Mouse (Mus musculus) bone marrow, adult 2 months (tissue): ENCODE data around the gene 2810408A11Rik. TPM values are rescaled to one million over a fixed set of nuclear protein-coding genes. Genes with fewer than 3 reads are reported as not detected.
A peak's percentile ranks its signal among the peaks of the same experiment; 100 is the strongest.

Experiments
- H3K27ac ChIP-seq: fragments of 200-500 bp; 2 replicates; pipeline ENCODE4 v1.5.1; 2012; ENCODE audit warnings: low read depth, mild to moderate bottlenecking, control low read depth, inconsistent platforms, low read length; ENCODE audit not compliant: control insufficient read depth, poor library complexity, insufficient read depth
- H3K4me1 ChIP-seq: fragments of 200-500 bp; 2 replicates; pipeline ENCODE4 v1.6.1; 2011; ENCODE audit warnings: low read length; ENCODE audit not compliant: control insufficient read depth, insufficient read depth
- H3K4me3 ChIP-seq: fragments of 200-500 bp; replicated peaks from 2 replicates; pipeline ENCODE3; 2011; ENCODE audit warnings: mild to moderate bottlenecking, low read depth, low read length, control low read depth; ENCODE audit not compliant: control insufficient read depth
- CTCF ChIP-seq: fragments of 200-500 bp; IDR thresholded peaks from 2 replicates; pipeline ENCODE4 v1.5.1; 2011; ENCODE audit warnings: low read length, control low read depth; ENCODE audit not compliant: control insufficient read depth, insufficient read depth
- POLR2A ChIP-seq: fragments of 200-500 bp; IDR thresholded peaks from 2 replicates; pipeline ENCODE4 v1.6.1; 2011; ENCODE audit warnings: low read depth, mild to moderate bottlenecking, control low read depth, low read length, borderline replicate concordance; ENCODE audit not compliant: control insufficient read depth
- WGBS: fragments of 180-500 bp; shearing (Covaris S2); methylation state at CpG from one replicate; pipeline ENCODE4 v1.1.7; 2018; 5-methylcytosine and 5-hydroxymethylcytosine counted together
- polyA plus RNA-seq: library from polyadenylated mRNA; stranded (reverse); fragments of >200 nt; gene quantifications from 2 replicates; pipeline ENCODE4 v1.2.4, GENCODE M21; 2011; ENCODE audit warnings: low replicate concordance; ENCODE audit not compliant: missing spikeins, insufficient read depth, insufficient read length

2810408A11Rik gene
- polyA plus RNA-seq, 1 experiment, result 5.6 TPM

GRCm38 (mm10) chr11:69901406-69901846 lies 639 bp upstream of the 2810408A11Rik start:
- TF ChIP-seq POLR2A (peak; percentile 61; the same call in 1 of the 2 replicates), CTCF (no peak)
- under 1% methylated on average over 42 of the region's 42 CpGs for WGBS
- H3K4me1 ChIP-seq, result no peaks in the 10 kb centered on the region; the same call in 1 of the 2 replicates
- peak overlapping the region; percentile 73 for H3K27ac ChIP-seq
- peak overlapping the region; percentile 74 for H3K4me3 ChIP-seq

DNA sequence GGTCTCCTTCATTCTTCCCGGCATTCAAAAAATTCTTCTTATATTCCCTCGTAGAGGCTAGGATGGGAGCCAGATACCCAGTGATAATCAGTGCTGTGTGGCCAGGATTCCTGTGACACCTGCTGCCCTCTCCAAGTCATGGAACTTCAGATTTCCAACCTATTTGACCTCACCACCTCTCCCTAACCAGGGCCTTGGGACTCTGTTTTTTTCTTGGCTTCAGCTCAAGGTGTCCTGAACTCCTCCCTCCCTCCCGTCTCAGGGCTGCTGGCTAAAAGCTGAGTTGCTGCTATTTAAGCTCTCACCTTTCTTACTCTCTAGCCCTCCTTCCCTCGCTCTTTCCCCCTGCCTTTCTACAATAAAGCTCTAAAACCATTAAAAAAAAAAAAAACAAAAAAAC lies 917 bp downstream of the 2810408A11Rik start:
- H3K4me3 ChIP-seq, result no peak overlapping the region
- WGBS, result 36% methylated on average over 4 of the region's 4 CpGs
- H3K4me1 ChIP-seq, result peaks cover 2% of the 10 kb centered on the region; the same call in 1 of the 2 replicates
- no peak overlapping the region for H3K27ac ChIP-seq
- TF ChIP-seq POLR2A (no peak), CTCF (no peak)

GRCm38 (mm10) chr11:69895291-69895690 lies 5.5 kb downstream of the 2810408A11Rik start, which contains the start of gene Acap1:
TSS of gene Acap1 (minus strand) at chr11:69895539.
- Histone ChIP-seq H3K4me1 (peaks cover 4% of the 10 kb centered on the region; the same call in 1 of the 2 replicates), H3K27ac (peak within 1 kb of the TSS; percentile 90), H3K4me3 (peak within 1 kb of the TSS; percentile 64)
- WGBS, result 9% methylated on average over 4 of the region's 4 CpGs
- peak; percentile 14; the same call in 1 of the 2 replicates for TF ChIP-seq POLR2A
- TF ChIP-seq CTCF, result no peak

GRCm38 (mm10) chr11:69894671-69895070 lies 6.1 kb downstream of the 2810408A11Rik start:
- Histone ChIP-seq H3K27ac (peak overlapping the region; percentile 90), H3K4me3 (peak overlapping the region; percentile 64), H3K4me1 (peaks cover 4% of the 10 kb centered on the region; the same call in 1 of the 2 replicates)
- WGBS, result under 1% methylated on average over 5 of the region's 5 CpGs
- TF ChIP-seq POLR2A, result peak; percentile 28; the same call in 1 of the 2 replicates
- peak; percentile 11; the same call in 1 of the 2 replicates for TF ChIP-seq CTCF

- no peak overlapping the region for H3K27ac ChIP-seq
- 57% methylated on average over 4 of the region's 4 CpGs for WGBS
- TF ChIP-seq CTCF, result no peak
- no peak for TF ChIP-seq POLR2A
- peaks cover 4% of the 10 kb centered on the region; the same call in 1 of the 2 replicates for H3K4me1 ChIP-seq
- no peak overlapping the region for H3K4me3 ChIP-seq
Observed at GRCm38 (mm10) chr11:69891482-69891881, 9.3 kb downstream of the 2810408A11Rik start.

DNA sequence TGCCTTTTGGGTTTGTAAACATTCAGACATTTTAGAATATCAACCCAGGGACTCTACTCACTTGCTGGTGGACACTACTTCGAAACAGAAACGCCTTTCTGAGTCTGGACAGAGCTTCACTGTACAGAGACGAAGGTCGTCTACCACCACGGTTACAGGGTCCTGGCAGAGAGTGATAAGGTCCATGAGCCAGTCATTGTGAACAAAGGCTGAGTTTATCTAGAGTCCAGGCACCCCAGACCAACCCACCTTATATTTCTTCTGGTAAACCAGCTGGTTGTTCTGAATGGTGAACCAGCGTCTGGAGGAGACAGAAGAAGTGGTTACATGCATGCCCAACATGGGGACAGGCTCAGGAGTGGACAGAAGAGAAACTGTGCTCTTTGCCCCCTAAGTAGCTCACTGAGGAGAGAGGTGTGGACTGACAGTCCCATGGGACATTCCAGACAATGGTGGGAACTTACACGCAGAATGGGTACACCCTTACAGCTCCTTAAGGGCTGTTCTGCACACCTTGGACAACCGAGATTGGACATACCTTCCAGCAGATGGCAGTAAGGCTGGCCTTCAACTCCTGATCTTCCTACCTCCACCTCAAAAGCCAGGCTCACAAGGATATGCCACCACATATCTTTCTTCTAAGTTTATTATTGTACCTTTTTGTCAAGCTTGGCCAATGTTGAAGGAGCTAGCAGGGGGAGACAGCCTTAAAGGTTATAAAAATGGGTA lies 13.7 kb downstream of the 2810408A11Rik start:
- no peak overlapping the region for H3K4me3 ChIP-seq
- peak; percentile 47 for TF ChIP-seq CTCF
- TF ChIP-seq POLR2A, result no peak
- no peak overlapping the region for H3K27ac ChIP-seq
- peaks cover 3% of the 10 kb centered on the region; the same call in 1 of the 2 replicates for H3K4me1 ChIP-seq
- WGBS, result 64% methylated on average over 8 of the region's 8 CpGs

GRCm38 (mm10) chr11:69884663-69885062 lies 16.1 kb downstream of the 2810408A11Rik start:
- TF ChIP-seq POLR2A (no peak), CTCF (no peak)
- no peak overlapping the region for H3K4me3 ChIP-seq
- 88% methylated on average over 8 of the region's 8 CpGs for WGBS
- H3K4me1 ChIP-seq, result peaks cover 4% of the 10 kb centered on the region; the same call in 1 of the 2 replicates
- no peak overlapping the region for H3K27ac ChIP-seq

GRCm38 (mm10) chr11:69884240-69884639 lies 16.5 kb downstream of the 2810408A11Rik start:
- TF ChIP-seq POLR2A (no peak), CTCF (no peak)
- WGBS, result 64% methylated on average over 9 of the region's 9 CpGs
- Histone ChIP-seq H3K27ac (no peak overlapping the region), H3K4me1 (peaks cover 4% of the 10 kb centered on the region; the same call in 1 of the 2 replicates), H3K4me3 (no peak overlapping the region)
